Mouse (Mus musculus) cerebellum, adult 2 months (tissue): ENCODE measurements around the gene Prr15l. TPM values are rescaled to one million over a fixed set of nuclear protein-coding genes. Genes with fewer than 3 reads are reported as not detected.
A peak's percentile ranks its signal among the peaks of the same experiment; 100 is the strongest.

Experiments used
- DNase-seq, 2 experiments: peaks; one replicate each; pipeline ENCODE4 v3.0.0; 2021
- H3K27ac ChIP-seq: fragments of 200-500 bp; 2 replicates; pipeline ENCODE4 v1.5.1; 2012; ENCODE audit warnings: low read length, control low read depth, inconsistent platforms; ENCODE audit not compliant: insufficient read depth
- H3K27me3 ChIP-seq: fragments of 200-500 bp; 2 replicates; pipeline ENCODE4 v1.6.1; 2012; ENCODE audit warnings: inconsistent platforms, mild to moderate bottlenecking, low read length, moderate library complexity; ENCODE audit not compliant: control insufficient read depth, insufficient read depth
- H3K4me1 ChIP-seq: fragments of 200-500 bp; 2 replicates; pipeline ENCODE4 v1.6.1; 2011; ENCODE audit warnings: low read length; ENCODE audit not compliant: control insufficient read depth, insufficient read depth
- H3K4me3 ChIP-seq: fragments of 200-500 bp; replicated peaks from 2 replicates; pipeline ENCODE3; 2011; ENCODE audit warnings: mild to moderate bottlenecking, low read depth, low read length, control low read depth; ENCODE audit not compliant: insufficient read depth
- CTCF ChIP-seq: fragments of 200-500 bp; IDR thresholded peaks from 2 replicates; pipeline ENCODE4 v1.5.1; 2011; ENCODE audit warnings: low read depth, mild to moderate bottlenecking, control low read depth, low read length, moderate library complexity, borderline replicate concordance; ENCODE audit not compliant: insufficient read depth
- POLR2A ChIP-seq: fragments of 200-500 bp; IDR thresholded peaks from 2 replicates; pipeline ENCODE4 v1.6.1; 2011; ENCODE audit warnings: low read length, control low read depth, borderline replicate concordance; ENCODE audit not compliant: insufficient read depth
- WGBS: fragments of 180-500 bp; shearing (Covaris S2); methylation state at CpG from one replicate; pipeline ENCODE4 v1.1.7; 2018; 5-methylcytosine and 5-hydroxymethylcytosine counted together
- polyA plus RNA-seq: library from polyadenylated mRNA; depleted of rRNA; stranded (reverse); fragments of >200 nt; gene quantifications from 2 replicates; pipeline ENCODE4 v1.2.3, GENCODE M21; 2012

Prr15l gene
- polyA plus RNA-seq, 1 experiment, result not detected

GRCm38 (mm10) chr11:96943746-96944304 is 15.9 kb downstream of the Prr15l start, which contains the start of gene Pnpo:
Gene Pnpo (minus strand): TSS chr11:96943986.
- peak within 1 kb of the TSS; percentile 15 for H3K27ac ChIP-seq
- H3K27me3 ChIP-seq, result no peaks in the 10 kb centered on the region
- peaks cover 8% of the 10 kb centered on the region; the same call in 1 of the 2 replicates for H3K4me1 ChIP-seq
- peak within 1 kb of the TSS; percentile 57 for H3K4me3 ChIP-seq
- DNase-seq, result peak; percentile 91 to 97
- peak; percentile 80 for TF ChIP-seq POLR2A
- no peak for TF ChIP-seq CTCF
- under 1% methylated on average over 29 of the region's 29 CpGs for WGBS

- Histone ChIP-seq H3K4me3 (no peak overlapping the region), H3K27me3 (no peaks in the 10 kb centered on the region), H3K4me1 (peaks cover 8% of the 10 kb centered on the region; the same call in 1 of the 2 replicates), H3K27ac (no peak overlapping the region; the same call in 1 of the 2 replicates)
- WGBS, result 39% methylated on average over 14 of the region's 14 CpGs
- no peak for TF ChIP-seq POLR2A
- no peak for TF ChIP-seq CTCF
- DNase-seq, result no peak
Measured at GRCm38 (mm10) chr11:96944844-96945580, 17.1 kb downstream of the Prr15l start.

- Histone ChIP-seq H3K27me3 (no peaks in the 10 kb centered on the region), H3K4me1 (peaks cover 8% of the 10 kb centered on the region; the same call in 1 of the 2 replicates), H3K27ac (no peak overlapping the region), H3K4me3 (no peak overlapping the region)
- 50% methylated on average over 9 of the region's 9 CpGs for WGBS
- TF ChIP-seq CTCF (no peak), POLR2A (no peak)
- DNase-seq, result no peak
Measured at GRCm38 (mm10) chr11:96946498-96946897, 18.6 kb downstream of the Prr15l start.

- no peak for DNase-seq
- no peaks in the 10 kb centered on the region for H3K27me3 ChIP-seq
- no peak overlapping the region for H3K4me3 ChIP-seq
- WGBS, result 98% methylated on average over 4 of the region's 4 CpGs
- no peak overlapping the region for H3K27ac ChIP-seq
- H3K4me1 ChIP-seq, result peaks cover 11% of the 10 kb centered on the region
- TF ChIP-seq CTCF (no peak), POLR2A (no peak)
Measured at GRCm38 (mm10) chr11:96947849-96948248, 19.9 kb downstream of the Prr15l start.

GRCm38 (mm10) chr11:96950767-96951166 is 22.9 kb downstream of the Prr15l start:
- H3K27ac ChIP-seq, result no peak overlapping the region
- no peak for DNase-seq
- no peaks in the 10 kb centered on the region for H3K27me3 ChIP-seq
- peaks cover 3% of the 10 kb centered on the region for H3K4me1 ChIP-seq
- no peak for TF ChIP-seq POLR2A
- peak; percentile 29 for TF ChIP-seq CTCF
- H3K4me3 ChIP-seq, result no peak overlapping the region
- WGBS, result 99% methylated on average over 3 of the region's 3 CpGs

GRCm38 (mm10) chr11:96952426-96952825 is 24.5 kb downstream of the Prr15l start:
- H3K27ac ChIP-seq, result peak overlapping the region; percentile 50; the same call in 1 of the 2 replicates
- H3K4me1 ChIP-seq, result peaks cover 3% of the 10 kb centered on the region
- no peak overlapping the region for H3K4me3 ChIP-seq
- WGBS, result 24% methylated on average over 10 of the region's 10 CpGs
- no peaks in the 10 kb centered on the region for H3K27me3 ChIP-seq
- no peak for DNase-seq
- TF ChIP-seq CTCF (no peak), POLR2A (no peak)

- Histone ChIP-seq H3K27ac (no peak overlapping the region), H3K4me3 (no peak overlapping the region), H3K4me1 (peaks cover 3% of the 10 kb centered on the region), H3K27me3 (no peaks in the 10 kb centered on the region)
- WGBS, result 72% methylated on average over 6 of the region's 6 CpGs
- TF ChIP-seq CTCF (no peak), POLR2A (no peak)
- DNase-seq, result no peak
Measured at GRCm38 (mm10) chr11:96952896-96953295, 25.0 kb downstream of the Prr15l start.

- no peak overlapping the region for H3K27ac ChIP-seq
- DNase-seq, result no peak
- H3K4me3 ChIP-seq, result no peak overlapping the region
- WGBS, result 88% methylated on average over 4 of the region's 4 CpGs
- peaks cover 3% of the 10 kb centered on the region for H3K4me1 ChIP-seq
- TF ChIP-seq POLR2A (no peak), CTCF (no peak)
- no peaks in the 10 kb centered on the region for H3K27me3 ChIP-seq
Measured at GRCm38 (mm10) chr11:96955094-96955493, 27.2 kb downstream of the Prr15l start.
